Mouse (Mus musculus) E14TG2a.4 (cell line): Measurements from ENCODE around the gene Ccdc33.

ENCODE experiments used
- CTCF ChIP-seq: conservative IDR thresholded peaks from 2 replicates; pipeline ENCODE4 v1.5.1; 2014; ENCODE audit warnings: low read length
- NANOG ChIP-seq: IDR thresholded peaks from 2 replicates; pipeline ENCODE4 v1.6.1; 2014; ENCODE audit warnings: borderline replicate concordance, low read length, mixed read lengths
- POU5F1 ChIP-seq: IDR thresholded peaks from 2 replicates; pipeline ENCODE4 v1.6.1; 2014; ENCODE audit warnings: low read length, borderline replicate concordance

GRCm38 (mm10) chr9:58093776-58094175, 24.8 kb downstream of the Ccdc33 start:
- TF ChIP-seq CTCF (no peak), NANOG (no peak), POU5F1 (no peak)
